Mouse (Mus musculus) liver, adult 2 months (tissue): ENCODE results near the gene Zfp286.

Experiments
- CTCF ChIP-seq: fragments of 200-500 bp; IDR thresholded peaks from 2 replicates; pipeline ENCODE4 v1.5.1; 2011; ENCODE audit warnings: low read depth, low read length, control low read depth
- POLR2A ChIP-seq: fragments of 200-500 bp; IDR thresholded peaks from 2 replicates; pipeline ENCODE4 v1.6.1; 2011; ENCODE audit warnings: low read length, control low read depth; ENCODE audit not compliant: insufficient read depth; ENCODE audit errors: extremely low read depth

- TF ChIP-seq CTCF (no peak), POLR2A (no peak)
These were observed 315 bp upstream of the Zfp286 start for GRCm38 (mm10) chr11:62789617-62789936.
